Mouse (Mus musculus): Measurements from ENCODE around the gene Zhx3.

DNA sequence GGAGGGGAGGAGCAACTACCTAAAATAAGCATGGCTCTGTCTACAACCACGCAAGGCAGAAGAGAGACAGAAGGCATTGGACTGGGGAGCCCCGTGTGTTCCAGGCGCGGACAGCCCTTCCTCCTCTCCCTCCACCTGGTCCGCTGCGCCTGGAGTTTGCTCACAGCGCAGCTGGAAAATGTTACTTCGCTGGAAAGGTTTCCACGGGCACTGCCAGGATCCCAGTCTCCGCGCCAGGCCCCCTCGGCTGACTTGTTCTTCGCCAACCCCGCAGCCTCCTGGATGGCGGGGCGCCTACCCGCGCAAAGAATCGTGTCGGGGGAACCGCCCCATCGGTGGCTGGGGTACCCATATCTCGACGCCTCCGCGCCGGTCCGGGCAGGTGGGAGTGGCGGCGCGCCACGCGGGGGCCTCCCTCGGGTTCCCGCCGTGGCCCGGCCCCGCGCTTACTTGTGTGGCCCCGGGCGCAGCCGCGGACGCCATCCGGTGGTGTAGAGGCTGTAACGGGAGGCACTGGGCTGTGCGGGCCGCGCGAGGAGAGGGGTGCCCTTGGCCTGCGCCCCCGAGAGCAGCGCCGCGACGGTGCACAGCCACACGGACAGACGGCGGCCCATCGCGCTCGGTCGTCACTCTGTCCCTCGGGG, 38.9 kb upstream of the Zhx3 start:
- TF ChIP-seq HCFC1 (IDR thresholded peaks at IDR 0.05; ENCODE audit: borderline replicate concordance, insufficient read depth, low read length) (no peak), ZNF384 (IDR thresholded peaks at IDR 0.05; ENCODE audit: low read depth, low read length) (no peak), CHD2 (IDR thresholded peaks at IDR 0.05; ENCODE audit: low read depth, low read length) (no peak), MAFK (IDR thresholded peaks at IDR 0.05; ENCODE audit: insufficient read depth, low read depth, low read length) (no peak), ZC3H11A (IDR thresholded peaks at IDR 0.05; ENCODE audit: borderline replicate concordance, low read depth, low read length) (no peak)
